In the genomic region with DNA sequence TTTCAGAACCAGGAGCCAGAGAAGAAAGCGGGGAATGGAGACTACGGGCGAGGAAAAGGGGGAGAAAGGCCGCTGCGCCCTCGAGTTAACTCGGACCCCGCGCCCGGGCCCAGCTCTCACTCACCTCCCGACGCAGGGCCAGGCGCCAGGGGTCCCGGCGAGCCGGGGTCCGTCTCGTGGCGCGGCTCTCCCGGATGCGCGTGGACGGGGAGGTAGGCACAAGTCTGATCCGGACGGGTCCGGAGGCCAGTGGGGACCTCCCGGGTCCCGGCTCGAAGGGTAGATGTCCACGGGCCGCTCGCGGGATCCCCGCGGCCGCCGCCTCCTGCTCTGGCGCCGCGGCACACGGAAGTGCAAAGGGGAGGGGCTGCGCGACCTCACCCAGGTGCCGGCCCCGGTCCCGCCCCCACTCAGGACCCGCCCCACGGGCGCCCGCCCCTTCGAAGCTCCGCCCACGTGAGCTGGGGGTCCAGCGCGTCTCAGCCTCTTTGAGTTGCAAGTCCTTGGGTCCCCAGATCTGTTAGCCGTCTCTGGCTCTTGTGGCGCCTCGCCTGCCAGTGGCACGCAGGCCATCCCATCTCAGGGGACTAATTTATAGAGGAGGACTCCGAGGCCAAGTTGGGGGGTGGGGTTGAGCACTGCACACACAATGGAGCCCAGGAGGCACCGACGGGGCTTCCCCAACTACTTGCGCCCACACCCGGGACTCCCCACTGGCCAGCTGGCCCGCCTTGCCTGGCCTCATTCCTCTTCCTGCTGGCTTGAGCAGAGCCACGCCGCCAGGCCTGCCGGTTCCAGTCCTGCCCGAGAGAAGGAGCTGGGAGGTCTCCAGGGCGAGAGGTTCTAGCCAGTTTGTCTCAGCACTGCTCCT, we compare ENCODE assay signal across 7 mouse cellular contexts. TPM values are rescaled to one million over a fixed set of nuclear protein-coding genes. Genes with fewer than 3 reads are reported as not detected.
DNase-seq lines count a peak whose midpoint lies in the region; ATAC-seq lines count a peak whose summit lies in the region.

A gene (minus strand): TSS at position 355 of the 871 bp plus-strand sequence.

- ATAC-seq in common myeloid progenitor, adult 5-6 weeks (replicated peaks; ENCODE audit: low read depth, poor library complexity, severe bottlenecking) = peak; percentile 43
- ATAC-seq in megakaryocyte-erythroid progenitor cell, adult 5-6 weeks (replicated peaks; ENCODE audit: low FRiP score, low TSS enrichment, poor library complexity, severe bottlenecking) = peak; percentile 39

- intact Hi-C loops in left cerebral cortex, postnatal 14 days (cut with DNase I) = loop anchor here (5.0 kb wide), 1 partner anchor 34 kb away; no protein-coding TSS in a partner anchor

- DNase-seq in adrenal gland, adult (ENCODE audit: inconsistent age in 2 of 2, low spot score in 1 of 2) = peak; percentile 91 to 96
- DNase-seq in gastrocnemius, postnatal 10 days = peak; percentile 74
- peak; percentile 28 for DNase-seq in hindlimb bud, embryonic 11.5 days (ENCODE audit: extremely low spot score, low read depth, low spot score)
- DNase-seq in left cerebral cortex, postnatal 14 days (ENCODE audit: low spot score in 2 of 2) = peak; percentile 57 to 71
- DNase-seq in skeletal muscle tissue, adult 2 months (ENCODE audit: low read depth, low spot score) = peak; percentile 58

RNA-seq across cellular contexts. Expression of the gene that starts here (rescaled TPM):
- total RNA-seq in common myeloid progenitor, adult 5-6 weeks (2017) = 80.4 and 81.1 TPM in 2 replicates
- 10 to 100 TPM; 10.9 to 18.6 TPM for total RNA-seq in gastrocnemius, postnatal 10 days (2021)
- total RNA-seq in left cerebral cortex, postnatal 14 days (2021) = 10 to 100 TPM; 12.5 to 15.7 TPM
- total RNA-seq in megakaryocyte-erythroid progenitor cell, adult 5-6 weeks (2014; fragmentation: Nextera tagmentation) = 33.4 and 47.3 TPM in 2 replicates
- 20.7 and 32.0 TPM in 2 replicates for total RNA-seq in megakaryocyte-erythroid progenitor cell, adult 5-6 weeks (2017)

Comparison
In these comparisons a context has a peak if more than half of its experiments do, and no peak if none do; other contexts are left out.
1. Peak in every context shown above with its lines: DNase-seq and ATAC-seq.
2. DNase-seq: peak in every context shown above with its lines; median percentile 94 in adrenal gland, adult; 74 in gastrocnemius, postnatal 10 days; 64 in left cerebral cortex, postnatal 14 days; 58 in skeletal muscle tissue, adult 2 months; 28 in hindlimb bud, embryonic 11.5 days.